Mouse (Mus musculus) forelimb bud, embryonic 11.5 days (tissue): ENCODE results near the gene Sebox.

Experiments
- DNase-seq: peaks from one replicate; pipeline ENCODE4 v3.0.0-alpha.2; 2012; ENCODE audit warnings: low read depth, low spot score

Sebox gene

DNA sequence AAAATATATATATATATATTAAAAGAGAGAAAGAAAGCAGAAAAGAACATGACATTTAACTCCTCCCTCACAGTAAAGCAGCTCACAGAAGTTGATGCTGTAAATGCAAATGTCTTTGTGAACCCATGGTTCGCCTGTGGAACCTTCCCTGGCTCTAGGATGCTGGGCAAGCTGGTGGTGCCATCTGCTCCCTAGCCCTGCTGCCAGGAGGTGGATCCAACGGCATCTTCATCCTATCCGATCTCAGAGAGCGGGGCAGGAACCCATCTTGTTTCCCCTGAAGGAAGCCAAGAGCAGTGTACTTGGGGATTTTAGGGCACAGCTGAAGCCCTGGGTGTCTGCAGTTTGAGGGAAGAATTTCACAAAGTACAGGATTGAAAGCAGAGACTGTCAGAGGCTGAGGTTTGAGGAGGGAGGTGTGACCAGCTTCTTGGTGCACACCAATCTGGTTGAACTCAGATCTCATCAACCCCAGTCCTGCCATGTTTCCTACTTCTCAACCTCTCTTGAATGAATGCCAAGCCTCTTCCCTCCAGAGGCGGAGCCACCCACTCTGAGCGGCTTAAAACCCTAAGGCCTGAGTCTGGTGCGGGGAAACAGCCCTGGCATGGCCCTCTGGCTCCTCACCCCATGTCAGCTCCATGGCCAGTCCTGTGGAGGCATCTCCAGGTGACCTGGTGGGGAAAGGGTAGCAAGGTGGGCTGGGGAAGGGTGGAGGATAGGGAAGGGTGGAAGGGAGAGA, at the start of gene Sebox:
Sebox (plus strand) TSS at position 539 of the 742 bp plus-strand sequence.
- DNase-seq: no peak

DNA sequence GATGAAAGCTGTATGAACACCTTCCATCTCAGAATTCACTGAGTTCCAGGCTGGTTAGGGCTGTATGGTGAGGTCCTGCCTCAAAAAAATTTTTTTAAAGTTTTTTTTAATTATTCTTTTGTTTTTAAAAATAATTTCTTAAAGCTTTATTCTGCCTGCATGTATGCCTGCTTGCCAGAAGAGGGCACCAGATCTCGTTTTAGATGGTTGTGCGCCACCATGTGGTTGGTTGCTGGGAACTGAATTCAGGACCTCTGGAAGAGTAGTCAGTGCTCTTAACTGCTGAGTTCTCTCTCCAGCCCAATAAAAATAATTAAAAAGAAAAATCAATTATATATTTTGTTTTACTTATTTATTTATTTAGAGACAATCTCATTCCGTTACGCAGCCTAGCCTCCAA, 49.6 kb upstream of the Sebox start:
- peak; percentile 66 for DNase-seq

DNA sequence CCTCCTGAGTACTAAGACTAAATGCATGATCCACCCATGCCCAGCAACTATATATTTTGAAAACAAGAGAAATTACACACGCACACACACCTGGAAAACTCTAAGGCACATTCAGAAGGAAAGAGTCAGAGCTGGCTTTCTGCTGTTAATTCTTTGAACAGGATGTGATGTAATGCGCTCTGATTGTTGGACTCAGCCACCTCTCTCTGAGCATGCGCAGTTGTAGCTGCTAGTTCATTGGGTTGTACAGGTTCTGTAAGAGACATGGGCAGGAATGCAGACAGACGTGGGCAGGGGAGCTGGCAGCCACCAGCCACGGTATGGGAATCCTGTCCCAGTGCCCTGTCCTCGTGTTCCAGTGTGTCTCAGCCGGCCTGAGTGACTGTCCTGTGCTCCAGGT, 49.0 kb upstream of the Sebox start:
- DNase-seq: no peak

DNA sequence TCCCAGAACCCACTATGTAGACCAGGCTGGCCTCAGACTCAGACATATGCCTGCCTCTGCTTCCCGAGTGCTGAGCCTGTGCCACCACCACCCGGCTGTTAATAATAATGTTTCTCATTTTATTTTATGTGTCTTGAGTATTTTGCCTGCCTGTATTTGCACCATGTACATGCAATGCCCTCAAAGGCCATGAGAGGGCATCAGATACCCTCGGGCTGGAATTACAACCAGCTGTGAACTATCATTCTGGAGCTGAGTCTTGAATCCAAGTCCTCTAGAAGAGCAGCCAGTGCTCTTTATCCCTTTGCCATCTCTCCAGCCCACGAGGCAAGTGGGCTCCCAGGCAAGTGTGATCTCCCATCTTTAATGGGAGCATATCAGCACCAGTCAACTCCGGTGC, 47.9 kb upstream of the Sebox start:
- peak; percentile 48 for DNase-seq

DNA sequence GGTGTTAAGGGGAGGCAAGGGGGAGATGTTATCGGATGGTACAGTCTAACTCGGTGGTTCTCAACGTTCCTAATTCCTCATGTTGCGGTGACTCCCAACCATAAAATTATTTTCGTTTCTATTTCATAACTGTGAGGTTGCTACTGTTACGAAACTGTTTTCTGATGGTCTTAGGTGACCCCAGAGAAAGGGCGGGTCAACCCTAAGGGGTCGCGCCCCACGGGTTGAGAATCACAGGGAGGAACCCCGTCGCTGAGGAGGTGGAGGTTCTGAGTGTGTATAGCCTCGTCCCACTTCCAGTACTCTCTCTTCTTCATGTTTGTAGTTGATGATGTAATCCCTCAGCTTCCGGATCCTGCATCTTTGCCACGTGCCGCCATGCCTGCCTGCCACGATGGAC, 44.5 kb upstream of the Sebox start:
- DNase-seq: no peak

DNA sequence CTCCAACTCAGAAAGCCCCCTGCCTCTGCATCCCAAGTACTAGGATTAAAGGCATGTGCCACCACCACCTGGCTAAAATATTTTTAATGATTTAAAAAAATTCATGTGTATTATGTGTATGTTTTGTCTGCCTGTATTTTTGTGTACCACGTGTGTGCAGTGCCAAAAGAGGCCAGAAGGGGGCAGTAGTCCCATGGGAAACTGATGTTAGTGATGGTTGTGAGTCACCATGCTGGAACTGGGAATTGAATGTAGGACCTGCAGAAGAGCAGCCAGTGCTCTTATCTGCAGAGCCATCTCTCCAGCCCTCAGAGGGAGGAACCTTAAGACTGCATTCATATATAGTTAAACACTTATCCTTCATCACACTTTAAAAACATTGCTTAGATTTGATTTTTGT, 41.4 kb upstream of the Sebox start:
- DNase-seq: no peak

DNA sequence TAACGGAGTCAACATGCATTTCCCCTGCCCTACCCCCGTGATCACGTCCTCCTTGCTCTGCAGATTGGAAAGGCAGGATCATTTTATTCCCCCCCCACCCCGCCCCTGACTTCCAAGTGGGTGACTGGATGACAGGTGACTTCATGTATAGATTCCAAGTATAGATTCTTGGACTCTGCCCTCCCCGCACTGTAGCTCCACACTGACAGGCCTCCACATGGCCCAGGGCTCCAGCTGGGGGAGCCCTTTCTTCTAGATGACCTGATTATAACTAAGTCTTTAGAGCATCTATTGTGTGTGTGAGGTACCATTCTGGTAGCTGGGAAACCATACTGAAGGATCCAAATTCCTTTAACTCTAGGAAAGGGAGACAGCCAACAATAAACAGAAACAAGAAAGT, 40.6 kb upstream of the Sebox start:
- no peak for DNase-seq

DNA sequence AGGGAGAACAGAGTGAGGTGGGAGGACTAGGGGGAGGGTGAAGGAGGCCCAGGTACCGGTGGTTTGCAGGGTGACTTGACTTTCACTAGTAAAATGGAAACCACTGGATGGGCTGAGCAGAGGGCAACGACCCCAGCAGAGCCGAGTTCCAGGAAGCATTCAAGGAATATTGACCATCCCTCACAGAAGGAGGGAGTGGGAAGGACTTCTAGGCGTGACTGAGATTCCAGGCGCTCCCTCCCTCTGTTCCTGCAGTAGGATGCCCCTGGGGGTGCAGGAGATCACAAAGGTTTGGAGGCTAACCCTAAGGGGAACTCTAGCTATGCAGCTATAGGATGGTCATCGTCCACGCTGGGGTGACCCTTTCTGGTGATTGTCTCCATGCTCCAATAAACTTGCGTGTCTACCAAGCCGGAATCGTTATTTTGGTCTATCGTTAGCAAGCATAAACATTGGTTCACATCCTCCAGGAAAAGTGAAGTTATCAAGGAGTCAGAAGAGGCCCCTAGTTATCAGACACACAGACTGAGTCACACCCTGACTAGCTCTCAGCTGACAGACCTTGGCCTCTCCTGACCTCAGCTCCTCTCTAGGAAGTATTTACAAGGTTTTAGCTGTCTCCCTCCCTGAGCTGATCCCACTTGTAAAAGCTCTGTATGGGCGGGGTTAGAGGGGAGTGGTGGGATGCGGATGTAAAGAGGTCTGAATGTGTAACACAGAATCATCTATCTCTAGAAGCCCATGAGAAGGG, 39.8 kb upstream of the Sebox start:
- no peak for DNase-seq

DNA sequence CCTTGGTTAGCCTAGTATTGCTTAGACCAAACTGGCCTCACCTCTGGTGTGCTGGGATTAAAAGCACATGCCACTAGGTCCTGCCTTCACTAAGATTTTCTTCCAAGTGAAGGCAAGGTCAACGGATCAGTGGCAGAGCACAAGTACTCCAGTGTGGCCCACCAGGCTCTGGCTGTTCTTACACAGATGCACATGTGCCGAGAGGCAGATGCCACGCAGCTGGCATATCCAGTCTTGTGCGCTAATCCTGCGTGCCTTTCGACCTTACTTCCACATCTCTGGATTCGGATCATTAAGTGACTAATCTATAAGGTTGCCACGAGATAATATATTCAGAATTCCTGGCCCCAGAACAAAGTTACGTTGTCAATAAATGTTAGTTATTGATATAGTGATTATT, 38.1 kb upstream of the Sebox start:
- peak; percentile 8 for DNase-seq

DNA sequence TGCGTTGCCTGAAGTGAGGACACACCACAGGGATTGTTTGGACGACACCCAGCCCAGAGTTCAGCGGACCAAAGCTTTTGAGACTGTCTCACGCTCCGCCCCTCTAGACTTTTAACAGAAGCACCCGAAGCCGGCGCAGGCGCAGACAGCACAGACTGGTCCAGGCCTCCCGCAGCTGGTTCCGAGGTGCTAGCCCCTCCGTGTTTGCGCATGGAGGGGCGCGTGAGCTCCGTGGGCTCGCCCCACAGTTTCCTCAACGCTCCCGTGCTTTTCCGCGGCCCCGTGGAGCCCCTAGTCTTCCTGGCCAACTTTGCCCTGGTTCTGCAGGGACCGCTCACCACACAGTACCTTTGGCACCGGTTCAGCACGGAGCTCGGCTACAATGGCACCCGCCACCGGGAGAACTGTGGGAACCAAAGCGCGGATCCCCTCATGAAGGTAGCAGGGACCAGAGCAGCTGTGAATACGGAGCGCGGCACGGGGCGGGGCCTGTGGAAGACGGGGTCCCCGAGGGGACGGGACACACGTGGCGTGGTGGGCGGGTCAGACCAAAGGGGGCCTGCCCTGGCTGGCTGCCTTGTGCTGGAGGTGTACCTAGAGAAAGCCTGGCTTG, 37.6 kb upstream of the Sebox start, which contains the start of gene Slc46a1:
Slc46a1 (plus strand) TSS at position 130 of the 613 bp plus-strand sequence.
- peak; percentile 82 for DNase-seq

DNA sequence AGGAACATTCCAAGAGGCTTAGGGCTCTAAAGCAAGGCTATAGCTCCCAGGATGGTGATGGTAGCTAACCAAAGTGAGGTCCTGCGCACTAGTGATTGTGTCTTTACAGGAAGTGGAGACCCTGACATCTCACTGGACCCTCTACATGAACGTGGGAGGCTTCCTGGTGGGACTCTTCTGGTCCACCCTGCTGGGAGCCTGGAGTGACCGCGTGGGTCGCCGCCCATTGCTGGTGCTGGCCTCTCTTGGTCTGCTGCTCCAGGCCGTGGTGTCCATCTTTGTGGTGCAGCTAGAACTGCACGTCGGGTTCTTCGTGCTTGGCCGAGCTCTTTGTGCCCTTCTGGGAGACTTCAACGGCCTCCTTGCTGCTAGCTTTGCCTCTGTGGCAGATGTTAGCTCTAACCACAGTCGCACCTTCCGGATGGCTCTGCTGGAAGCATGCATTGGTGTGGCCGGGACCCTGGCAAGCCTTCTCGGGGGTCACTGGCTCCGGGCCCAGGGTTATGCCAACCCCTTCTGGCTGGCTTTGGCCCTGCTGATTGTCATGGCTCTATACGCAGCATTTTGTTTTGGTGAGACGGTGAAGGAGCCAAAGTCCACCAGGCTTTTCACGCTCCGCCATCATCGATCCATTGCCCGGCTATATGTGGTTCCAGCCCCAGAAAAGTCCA, 36.9 kb upstream of the Sebox start:
- DNase-seq: no peak

DNA sequence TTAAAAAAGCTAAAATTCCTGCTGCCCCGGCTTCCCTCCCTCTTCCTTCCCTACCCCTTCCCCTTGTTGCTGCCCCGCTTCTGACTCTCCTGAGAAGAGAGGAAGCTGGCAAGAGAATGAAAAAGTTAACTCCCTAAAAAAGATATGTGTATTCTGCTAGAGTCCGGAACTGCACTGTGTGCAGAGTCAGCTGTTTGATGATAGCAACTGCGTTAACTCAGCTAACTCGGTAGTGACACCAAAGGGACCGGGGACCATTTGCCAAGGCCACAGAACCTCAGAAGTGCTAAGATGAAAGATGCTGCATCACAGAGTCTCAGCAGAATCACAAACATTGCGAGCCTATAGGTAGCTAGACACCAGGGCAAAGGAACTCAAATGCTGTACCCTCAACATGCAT, 35.7 kb upstream of the Sebox start:
- no peak for DNase-seq

DNA sequence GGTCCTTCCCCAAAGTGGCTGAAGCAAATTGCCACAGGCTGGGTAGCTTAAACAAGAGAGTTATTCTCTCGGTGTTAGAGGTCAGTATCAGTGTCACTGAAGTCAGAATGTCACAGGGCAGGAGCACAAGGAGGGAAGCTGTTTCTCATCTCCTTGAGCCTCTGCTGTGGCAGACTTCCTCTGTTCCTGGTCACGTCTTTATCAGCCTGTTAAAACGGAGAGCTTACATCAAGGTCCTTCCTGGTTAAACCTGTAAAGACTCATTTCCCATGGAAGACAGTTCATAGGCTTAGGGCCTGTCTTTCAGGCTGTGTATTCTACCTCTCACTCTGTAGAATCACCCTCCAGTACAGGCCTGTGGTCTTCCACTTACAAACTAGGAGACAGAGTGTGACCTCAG, 35.3 kb upstream of the Sebox start:
- DNase-seq: no peak

DNA sequence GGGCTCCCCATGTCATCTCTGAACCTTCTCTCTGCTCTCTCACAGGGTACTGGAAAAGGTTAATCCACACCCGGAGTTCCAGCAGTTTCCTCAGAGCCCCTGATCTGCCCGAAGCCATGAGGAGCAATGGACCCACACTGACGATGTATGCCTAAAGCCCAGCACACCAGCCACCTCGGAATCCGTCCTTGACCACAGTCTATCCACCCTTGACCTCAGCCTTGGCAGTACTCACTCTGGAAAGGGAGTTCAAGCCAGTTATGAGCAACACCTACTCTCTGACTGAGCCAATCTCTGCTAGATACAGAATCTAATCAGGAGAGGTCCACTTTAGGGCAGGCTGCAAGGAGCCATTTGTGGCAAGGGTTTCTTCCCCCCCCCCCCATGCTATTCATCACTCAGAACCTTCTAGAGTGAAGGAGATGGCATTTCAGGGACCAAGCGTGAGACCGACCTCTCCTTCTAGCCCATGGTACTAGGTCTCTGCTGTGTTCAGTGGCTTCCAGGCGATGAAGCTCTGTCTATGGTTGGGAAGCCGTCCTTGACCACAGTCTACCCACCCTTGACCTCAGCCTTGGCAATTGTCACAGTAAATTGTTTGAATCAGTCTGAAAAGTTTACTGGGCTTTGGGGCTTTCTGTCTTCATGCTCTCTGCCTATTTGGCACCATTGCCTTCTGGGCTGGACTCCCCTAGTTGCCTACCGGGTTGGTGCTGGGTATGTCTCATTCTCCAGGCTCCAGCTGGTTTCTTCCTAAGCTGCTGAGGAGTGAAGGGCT, 31.7 kb upstream of the Sebox start:
- no peak for DNase-seq

DNA sequence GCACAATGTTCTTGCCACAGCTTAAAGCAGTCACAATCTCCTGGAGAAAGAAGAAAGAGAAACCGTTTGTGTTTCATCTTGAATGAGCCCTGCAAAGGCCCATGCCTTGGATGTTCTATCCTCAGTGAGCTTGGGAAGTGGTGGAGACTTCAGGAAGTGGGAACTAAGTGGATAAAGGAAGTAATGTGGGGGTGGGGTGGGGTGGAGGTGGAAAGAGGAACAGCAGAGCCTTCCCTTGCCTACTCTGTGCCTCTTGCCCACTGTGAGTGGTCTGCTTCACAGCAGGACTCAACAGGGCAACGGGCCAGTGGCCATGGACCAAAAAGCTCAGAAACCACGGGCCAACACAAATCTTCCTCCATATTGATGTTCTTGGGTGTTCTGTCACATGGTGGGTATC, 28.0 kb upstream of the Sebox start:
- no peak for DNase-seq

DNA sequence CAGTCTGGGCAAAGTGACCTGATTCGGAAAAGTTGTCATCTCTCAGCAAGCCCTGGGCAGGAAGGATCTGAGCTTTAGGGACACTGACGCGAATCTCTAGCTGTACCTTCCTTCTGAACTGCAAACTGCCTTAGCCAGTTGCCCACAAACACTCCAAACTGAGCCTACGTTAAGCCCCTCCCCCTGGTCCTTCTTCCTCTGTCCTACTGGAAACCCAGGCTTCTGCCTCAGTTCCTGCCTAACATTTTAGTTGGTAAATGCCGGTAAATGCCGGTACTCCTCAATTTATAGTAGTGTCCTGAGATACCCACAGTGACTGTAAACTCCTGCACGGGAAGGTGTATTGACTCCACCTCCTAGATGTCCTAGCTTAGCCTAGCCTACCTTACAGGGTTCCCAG, 19.6 kb upstream of the Sebox start:
- DNase-seq: no peak

DNA sequence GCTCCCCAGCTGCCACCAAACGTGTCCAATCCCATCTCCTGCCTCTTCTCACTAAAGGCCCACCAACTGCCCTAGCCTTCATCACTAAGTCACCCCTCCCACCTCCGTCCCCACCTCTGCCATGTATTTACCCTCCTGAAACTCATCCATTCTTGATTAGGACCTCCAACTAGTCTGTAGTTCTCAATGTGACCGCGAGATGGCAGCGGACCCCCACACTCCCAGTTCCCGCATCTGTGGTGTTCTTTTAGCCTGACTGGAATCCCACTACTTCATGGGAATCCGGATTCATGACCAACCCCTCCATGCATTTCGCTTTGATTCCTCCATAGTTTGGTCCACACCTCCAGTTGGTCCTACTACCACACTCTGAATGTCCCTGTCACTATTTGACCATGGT, 15.1 kb upstream of the Sebox start:
- DNase-seq: peak; percentile 79

DNA sequence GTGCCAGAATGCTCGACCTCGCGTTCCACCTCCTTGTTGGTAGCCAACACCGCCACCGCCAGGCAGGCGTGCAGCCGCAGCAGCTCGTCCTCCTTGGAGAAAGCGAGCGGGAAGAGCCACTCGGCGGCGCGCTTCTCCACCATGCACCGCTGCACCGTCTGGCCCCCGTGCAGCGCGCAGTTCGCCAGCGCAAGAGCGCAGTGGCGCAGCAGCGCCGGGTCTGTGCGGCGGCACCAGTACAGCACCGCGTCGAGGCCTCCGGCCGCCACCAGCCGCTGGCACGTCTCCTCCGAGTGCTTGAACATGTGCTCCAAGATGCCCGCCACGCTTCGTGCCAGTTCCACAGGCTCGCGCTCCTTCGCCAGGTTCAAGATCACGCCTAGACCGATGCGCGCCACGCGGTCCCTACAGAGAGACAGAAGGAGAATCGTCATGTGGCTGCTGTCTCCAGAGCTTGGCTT, 12.4 kb upstream of the Sebox start:
- DNase-seq: peak; percentile 14

DNA sequence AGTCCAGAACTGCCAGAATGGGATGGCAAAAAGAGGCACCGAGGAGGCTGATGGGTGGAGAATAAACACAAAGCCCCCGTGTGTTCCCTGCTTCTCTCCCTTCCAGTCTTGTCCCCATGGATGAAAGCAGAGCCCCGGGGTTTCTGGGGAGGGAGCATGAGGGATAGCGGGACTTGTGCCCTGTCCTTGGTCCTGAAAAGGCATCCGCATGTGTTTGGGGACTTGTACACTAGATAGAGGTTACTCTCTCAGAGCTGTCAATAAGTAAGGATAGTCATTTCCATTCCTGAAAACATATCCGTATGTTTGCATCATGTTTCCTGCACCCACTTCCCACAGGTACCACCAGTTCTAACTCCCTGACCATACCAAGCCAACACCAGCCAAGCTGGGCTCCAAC, 7.3 kb upstream of the Sebox start:
- peak; percentile 76 for DNase-seq

DNA sequence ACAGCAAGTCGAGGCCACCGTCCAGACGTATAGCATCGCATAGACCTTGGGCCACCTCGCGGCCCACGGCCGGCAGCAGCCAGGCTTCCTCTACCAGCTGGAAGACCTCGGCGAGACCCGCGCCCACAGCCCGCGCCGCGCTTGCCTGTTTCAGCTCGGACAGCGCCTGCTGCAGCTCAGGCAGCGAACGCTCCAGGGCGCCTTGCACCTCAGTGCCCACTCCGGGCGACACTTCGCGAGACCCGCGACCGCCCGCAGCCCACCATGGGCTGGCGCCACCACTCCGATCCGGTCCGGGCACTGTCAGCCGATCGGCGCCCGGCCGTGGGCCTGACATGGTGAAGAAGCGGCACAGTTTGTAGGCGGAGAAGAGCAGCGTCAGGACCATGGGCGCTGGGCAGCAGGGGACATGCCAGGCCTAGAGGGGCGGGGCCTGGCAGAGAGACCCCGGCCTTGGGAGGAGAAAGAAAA, 6.1 kb upstream of the Sebox start:
- DNase-seq: no peak
